Mouse (Mus musculus): ENCODE measurements around the gene Dexi.

Gene Dexi

GRCm38 (mm10) chr16:10540763-10541597, 1.9 kb downstream of the Dexi start:
- no peak for DNase-seq (ENCODE audit: low read depth, low spot score)

GRCm38 (mm10) chr16:10536961-10537360, 5.9 kb downstream of the Dexi start:
- DNase-seq (ENCODE audit: low read depth, low spot score), result no peak

GRCm38 (mm10) chr16:10536323-10536722, 6.5 kb downstream of the Dexi start:
- no peak for DNase-seq (ENCODE audit: low read depth, low spot score)

GRCm38 (mm10) chr16:10534567-10534966, 8.3 kb downstream of the Dexi start:
- DNase-seq (ENCODE audit: low read depth, low spot score), result peak; percentile 78

GRCm38 (mm10) chr16:10533781-10534180, 9.1 kb downstream of the Dexi start:
- no peak for DNase-seq (ENCODE audit: low read depth, low spot score)

- no peak for DNase-seq (ENCODE audit: low read depth, low spot score)
These were observed 12.7 kb downstream of the Dexi start for GRCm38 (mm10) chr16:10530179-10530578.

- DNase-seq (ENCODE audit: low read depth, low spot score), result no peak
These were observed 14.5 kb downstream of the Dexi start for GRCm38 (mm10) chr16:10528382-10528781.

- no peak for DNase-seq (ENCODE audit: low read depth, low spot score)
These were observed 15.7 kb downstream of the Dexi start for GRCm38 (mm10) chr16:10527046-10527644.

- no peak for DNase-seq (ENCODE audit: low read depth, low spot score)
These were observed 17.3 kb downstream of the Dexi start for GRCm38 (mm10) chr16:10525610-10525980.

- DNase-seq (ENCODE audit: low read depth, low spot score), result no peak
These were observed 17.8 kb downstream of the Dexi start for GRCm38 (mm10) chr16:10524866-10525609.

- no peak for DNase-seq (ENCODE audit: low read depth, low spot score)
These were observed 19.2 kb downstream of the Dexi start for GRCm38 (mm10) chr16:10523650-10524049.

GRCm38 (mm10) chr16:10522811-10523210, 20.0 kb downstream of the Dexi start:
- no peak for DNase-seq (ENCODE audit: low read depth, low spot score)

GRCm38 (mm10) chr16:10520908-10521614, 21.8 kb downstream of the Dexi start:
- no peak for DNase-seq (ENCODE audit: low read depth, low spot score)

GRCm38 (mm10) chr16:10518030-10518429, 24.8 kb downstream of the Dexi start:
- no peak for DNase-seq (ENCODE audit: low read depth, low spot score)

- DNase-seq (ENCODE audit: low read depth, low spot score), result no peak
These were observed 26.8 kb downstream of the Dexi start for GRCm38 (mm10) chr16:10515953-10516572.

GRCm38 (mm10) chr16:10511134-10511520, 31.7 kb downstream of the Dexi start:
- DNase-seq (ENCODE audit: low read depth, low spot score), result no peak

- DNase-seq (ENCODE audit: low read depth, low spot score), result no peak
These were observed 32.2 kb downstream of the Dexi start for GRCm38 (mm10) chr16:10510477-10511133.

GRCm38 (mm10) chr16:10508691-10509090, 34.2 kb downstream of the Dexi start:
- no peak for DNase-seq (ENCODE audit: low read depth, low spot score)

GRCm38 (mm10) chr16:10507445-10507844, 35.4 kb downstream of the Dexi start:
- no peak for DNase-seq (ENCODE audit: low read depth, low spot score)

- no peak for DNase-seq (ENCODE audit: low read depth, low spot score)
These were observed 39.8 kb downstream of the Dexi start for GRCm38 (mm10) chr16:10503058-10503457.

- DNase-seq (ENCODE audit: low read depth, low spot score), result no peak
These were observed 41.0 kb downstream of the Dexi start for GRCm38 (mm10) chr16:10501865-10502264.

All from skeletal muscle tissue, adult 2 months (tissue).